Mouse (Mus musculus): ENCODE data around the gene Dnajc11. TPM values are rescaled to one million over a fixed set of nuclear protein-coding genes. Genes with fewer than 3 reads are reported as not detected.
A peak's percentile ranks its signal among the peaks of the same experiment; 100 is the strongest.

Dnajc11 gene
- polyA plus RNA-seq, 1 experiment from 2014 or later = 88.0 TPM

- no peak for ATAC-seq
- Histone ChIP-seq H3K9ac (replicated peaks) (no peak overlapping the region), H3K4me1 (replicated peaks) (no peaks in the 10 kb centered on the region), H3K27me3 (no peaks in the 10 kb centered on the region), H3K27ac (no peak overlapping the region), H3K4me3 (replicated peaks) (no peak overlapping the region), H3K9me3 (no peaks in the 10 kb centered on the region), H3K4me2 (replicated peaks) (no peak overlapping the region), H3K36me3 (peaks cover 65% of the 10 kb centered on the region)
- 94% methylated on average over 3 of the region's 3 CpGs for WGBS
Observed at GRCm38 (mm10) chr4:151975441-151975840, 42.0 kb downstream of the Dnajc11 start.

DNA sequence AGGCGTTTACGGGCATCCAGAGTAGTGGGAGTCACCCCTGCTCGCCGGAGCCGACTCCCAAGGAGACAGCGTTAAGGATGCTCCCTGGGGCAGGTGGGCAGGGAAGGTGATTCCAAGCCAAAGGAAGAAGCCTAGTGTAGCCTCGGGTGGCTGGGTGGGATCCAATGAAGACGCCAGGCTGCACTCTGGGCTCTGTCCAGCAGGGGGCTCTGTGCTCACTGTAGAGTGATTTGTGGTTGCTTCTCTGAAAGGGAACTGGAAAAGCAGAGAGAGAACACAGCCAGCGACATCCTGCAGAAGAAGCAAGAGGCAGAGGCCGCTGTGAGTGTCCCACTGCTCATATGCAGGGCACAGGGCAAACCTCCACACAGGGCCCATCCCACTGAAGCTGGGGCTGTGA lies 44.3 kb downstream of the Dnajc11 start:
- H3K4me2 ChIP-seq (replicated peaks) = no peak overlapping the region
- no peak overlapping the region for H3K27ac ChIP-seq
- 43% methylated on average over 10 of the region's 10 CpGs for whole genome bisulfite sequencing
- peak; percentile 22; the same call in 1 of the 2 replicates for ATAC-seq
- H3K4me1 ChIP-seq (replicated peaks) = peaks cover 4% of the 10 kb centered on the region; the same call in 1 of the 2 replicates
- H3K36me3 ChIP-seq = peaks cover 63% of the 10 kb centered on the region
- H3K27me3 ChIP-seq = no peaks in the 10 kb centered on the region
- no peak overlapping the region for H3K9ac ChIP-seq (replicated peaks)
- no peaks in the 10 kb centered on the region for H3K9me3 ChIP-seq
- no peak overlapping the region for H3K4me3 ChIP-seq (replicated peaks)

- peaks cover 4% of the 10 kb centered on the region; the same call in 1 of the 2 replicates for H3K4me1 ChIP-seq (replicated peaks)
- H3K27ac ChIP-seq = no peak overlapping the region
- ATAC-seq = no peak; the same call in 1 of the 2 replicates
- 76% methylated on average over 8 of the region's 8 CpGs for WGBS
- H3K4me3 ChIP-seq (replicated peaks) = no peak overlapping the region
- no peaks in the 10 kb centered on the region for H3K27me3 ChIP-seq
- H3K36me3 ChIP-seq = peaks cover 42% of the 10 kb centered on the region
- H3K9me3 ChIP-seq = no peaks in the 10 kb centered on the region
- no peak overlapping the region for H3K4me2 ChIP-seq (replicated peaks)
- H3K9ac ChIP-seq (replicated peaks) = no peak overlapping the region
Observed at GRCm38 (mm10) chr4:151980699-151981098, 47.2 kb downstream of the Dnajc11 start.

GRCm38 (mm10) chr4:151981363-151981762 lies 47.9 kb downstream of the Dnajc11 start:
- Histone ChIP-seq H3K27me3 (no peaks in the 10 kb centered on the region), H3K4me2 (replicated peaks) (no peak overlapping the region), H3K4me1 (replicated peaks) (peaks cover 8% of the 10 kb centered on the region; the same call in 1 of the 2 replicates), H3K4me3 (replicated peaks) (no peak overlapping the region), H3K36me3 (peaks cover 41% of the 10 kb centered on the region), H3K27ac (no peak overlapping the region), H3K9me3 (no peaks in the 10 kb centered on the region), H3K9ac (replicated peaks) (no peak overlapping the region)
- ATAC-seq = peak; percentile 69
- WGBS = 8% methylated on average over 5 of the region's 5 CpGs

- no peaks in the 10 kb centered on the region for H3K9me3 ChIP-seq
- 60% methylated on average over 17 of the region's 17 CpGs for WGBS
- H3K36me3 ChIP-seq = peaks cover 35% of the 10 kb centered on the region
- H3K9ac ChIP-seq (replicated peaks) = no peak overlapping the region
- no peak overlapping the region for H3K27ac ChIP-seq
- H3K4me2 ChIP-seq (replicated peaks) = no peak overlapping the region
- no peaks in the 10 kb centered on the region for H3K27me3 ChIP-seq
- ATAC-seq = no peak
- H3K4me3 ChIP-seq (replicated peaks) = no peak overlapping the region
- H3K4me1 ChIP-seq (replicated peaks) = peaks cover 22% of the 10 kb centered on the region
Observed at GRCm38 (mm10) chr4:151983043-151983442, 49.6 kb downstream of the Dnajc11 start.

- H3K27me3 ChIP-seq = no peaks in the 10 kb centered on the region
- H3K4me2 ChIP-seq (replicated peaks) = no peak overlapping the region
- H3K27ac ChIP-seq = no peak overlapping the region; the same call in 1 of the 2 replicates
- H3K9ac ChIP-seq (replicated peaks) = no peak overlapping the region
- no peak overlapping the region for H3K4me3 ChIP-seq (replicated peaks)
- 28% methylated on average over 8 of the region's 9 CpGs for WGBS
- H3K9me3 ChIP-seq = no peaks in the 10 kb centered on the region
- no peak for ATAC-seq
- H3K4me1 ChIP-seq (replicated peaks) = peaks cover 26% of the 10 kb centered on the region
- H3K36me3 ChIP-seq = peaks cover 35% of the 10 kb centered on the region
Observed at GRCm38 (mm10) chr4:151983560-151983959, 50.1 kb downstream of the Dnajc11 start.

DNA sequence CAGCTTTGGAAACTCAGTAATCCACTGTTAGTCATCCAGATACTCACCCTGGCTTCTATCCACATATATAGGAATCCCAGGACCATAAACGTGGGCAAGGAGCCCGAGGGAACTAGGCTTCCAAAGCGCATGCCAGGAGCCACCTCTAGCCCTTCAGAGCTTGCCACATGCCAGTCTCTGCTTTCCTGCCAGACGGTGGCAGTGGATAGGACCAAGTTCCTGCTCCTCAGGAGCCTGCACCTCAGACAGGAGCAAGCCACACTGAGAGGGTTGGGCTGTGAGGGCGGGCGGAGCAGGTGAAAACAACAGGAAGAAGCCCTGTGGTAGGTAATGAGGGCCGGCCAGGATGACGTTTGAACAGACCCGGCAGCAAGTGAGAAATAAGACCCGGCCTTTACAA lies 52.4 kb downstream of the Dnajc11 start:
- Histone ChIP-seq H3K4me3 (replicated peaks) (no peak overlapping the region), H3K4me2 (replicated peaks) (no peak overlapping the region), H3K9ac (replicated peaks) (peak overlapping the region; percentile 23; the same call in 1 of the 2 replicates), H3K36me3 (peaks cover 31% of the 10 kb centered on the region), H3K9me3 (no peaks in the 10 kb centered on the region), H3K27me3 (no peaks in the 10 kb centered on the region), H3K27ac (no peak overlapping the region), H3K4me1 (replicated peaks) (peaks cover 30% of the 10 kb centered on the region)
- ATAC-seq = no peak
- 48% methylated on average over 10 of the region's 10 CpGs for WGBS

DNA sequence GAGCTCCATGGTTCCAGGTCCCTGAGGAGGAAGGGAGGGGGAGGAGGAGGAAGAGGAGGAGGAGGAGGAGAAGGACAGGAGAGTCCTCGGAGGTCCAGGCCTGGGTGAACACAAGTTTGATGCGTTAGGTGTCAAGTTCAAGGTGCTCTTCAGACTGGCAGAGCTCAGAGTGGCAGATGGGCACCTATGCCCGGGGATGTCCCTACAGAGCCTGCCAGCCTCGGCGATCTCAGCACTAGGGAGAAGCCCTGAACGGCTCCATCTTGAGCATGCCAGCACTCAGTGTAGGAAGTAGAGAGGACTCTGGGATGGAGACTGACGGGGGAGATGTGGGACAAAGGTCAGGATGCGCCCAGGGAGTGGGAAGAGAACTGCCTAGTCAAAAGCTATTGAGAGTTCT lies 53.2 kb downstream of the Dnajc11 start:
- Histone ChIP-seq H3K27ac (no peak overlapping the region), H3K4me3 (replicated peaks) (no peak overlapping the region), H3K27me3 (no peaks in the 10 kb centered on the region), H3K4me2 (replicated peaks) (no peak overlapping the region), H3K36me3 (peaks cover 35% of the 10 kb centered on the region), H3K4me1 (replicated peaks) (peaks cover 28% of the 10 kb centered on the region), H3K9ac (replicated peaks) (no peak overlapping the region), H3K9me3 (no peaks in the 10 kb centered on the region)
- 65% methylated on average over 8 of the region's 8 CpGs for WGBS
- no peak for ATAC-seq

DNA sequence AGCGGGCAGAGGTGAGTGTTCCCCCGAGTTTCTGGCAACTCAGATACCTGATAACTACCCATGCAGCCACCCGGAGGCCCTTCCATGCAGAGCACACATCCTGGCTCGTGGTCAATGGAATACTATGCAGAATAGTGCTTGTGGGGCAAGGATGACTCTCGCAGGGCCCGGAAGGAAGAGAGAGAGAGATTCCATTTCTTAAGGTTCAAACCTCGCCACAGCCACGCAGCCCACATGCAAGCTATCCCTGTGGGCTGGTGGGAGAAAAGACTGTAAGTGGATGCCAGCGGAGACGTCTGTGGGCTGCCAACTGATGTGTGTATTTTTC lies 54.5 kb downstream of the Dnajc11 start:
- no peaks in the 10 kb centered on the region for H3K9me3 ChIP-seq
- no peaks in the 10 kb centered on the region for H3K27me3 ChIP-seq
- H3K4me3 ChIP-seq (replicated peaks) = peak overlapping the region; percentile 84
- H3K4me2 ChIP-seq (replicated peaks) = peak overlapping the region; percentile 86
- peaks cover 27% of the 10 kb centered on the region for H3K4me1 ChIP-seq (replicated peaks)
- ATAC-seq = peak; percentile 2; the same call in 1 of the 2 replicates
- peak overlapping the region; percentile 77 for H3K27ac ChIP-seq
- H3K36me3 ChIP-seq = peaks cover 41% of the 10 kb centered on the region
- peak overlapping the region; percentile 92 for H3K9ac ChIP-seq (replicated peaks)
- 36% methylated on average over 10 of the region's 10 CpGs for WGBS

DNA sequence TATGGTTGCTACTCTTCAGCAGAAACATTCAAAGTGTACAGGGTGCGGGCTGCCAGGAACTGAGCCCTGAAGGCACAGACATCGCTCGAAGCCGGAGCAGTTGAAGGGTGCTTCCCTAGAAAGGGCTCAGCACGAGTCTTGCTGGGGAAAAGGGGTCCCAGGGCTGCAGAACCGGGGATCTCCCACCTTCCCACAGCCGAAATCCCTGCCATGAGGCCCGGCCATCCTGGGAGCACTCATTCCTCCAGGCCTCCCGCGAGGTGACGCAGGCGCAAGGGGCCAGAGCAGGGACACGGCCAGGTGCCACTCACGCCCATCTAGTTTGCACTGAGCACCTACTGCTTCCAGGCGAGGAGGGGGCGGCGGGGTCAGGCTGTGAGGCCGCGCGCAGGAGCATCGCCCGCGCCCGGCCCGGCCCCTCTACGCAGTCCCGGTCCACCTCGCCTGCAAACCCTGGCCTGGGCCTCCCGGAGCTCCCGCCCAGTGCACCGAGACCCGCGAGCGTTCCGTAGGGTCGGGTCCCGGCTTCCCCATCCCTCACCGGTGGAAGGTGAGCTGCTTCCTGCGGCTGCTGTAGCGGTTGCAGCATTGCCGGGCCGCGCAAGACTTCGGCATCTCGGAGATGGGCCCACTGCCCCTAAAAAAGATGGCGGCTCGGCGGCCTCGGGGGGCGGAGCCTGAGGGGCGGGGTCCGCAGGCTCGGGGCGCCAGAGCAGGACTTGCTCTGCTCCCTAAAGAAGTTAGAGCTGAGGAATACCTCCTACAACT lies 55.0 kb downstream of the Dnajc11 start, which contains the start of gene Thap3:
TSS of gene Thap3 (minus strand) at position 656 of the 768 bp plus-strand sequence.
- WGBS = under 1% methylated on average over 54 of the region's 54 CpGs

DNA sequence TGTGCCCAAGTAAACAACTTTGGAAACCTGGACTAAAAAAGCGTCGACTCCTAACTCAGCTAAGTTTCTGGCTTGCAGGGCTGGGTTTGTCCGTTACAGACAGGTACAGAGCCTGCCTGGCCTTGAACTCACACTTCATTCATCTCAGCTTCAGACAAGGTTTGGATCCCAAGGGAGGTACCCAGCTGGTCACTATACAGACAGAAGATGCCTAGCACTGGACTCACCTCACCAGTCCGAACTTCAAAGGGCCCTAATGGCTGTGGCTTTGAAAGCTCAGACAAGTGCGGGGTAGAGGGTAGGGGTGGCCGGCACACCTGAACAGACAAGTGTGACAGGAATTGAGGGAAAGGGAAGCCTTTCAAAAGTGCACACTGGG lies 55.6 kb downstream of the Dnajc11 start:
- peaks cover 42% of the 10 kb centered on the region for H3K36me3 ChIP-seq
- H3K9ac ChIP-seq (replicated peaks) = 0 out of 2 replicates have a peak overlapping the region, but pooled peaks have one; percentile 92
- peaks cover 37% of the 10 kb centered on the region for H3K4me1 ChIP-seq (replicated peaks)
- 31% methylated on average over 6 of the region's 6 CpGs for WGBS
- peak overlapping the region; percentile 84 for H3K4me3 ChIP-seq (replicated peaks)
- H3K27ac ChIP-seq = no peak overlapping the region
- no peaks in the 10 kb centered on the region for H3K27me3 ChIP-seq
- peak overlapping the region; percentile 86 for H3K4me2 ChIP-seq (replicated peaks)
- no peaks in the 10 kb centered on the region for H3K9me3 ChIP-seq
- ATAC-seq = peak; percentile 43

More for the DNA sequence above, 55.0 kb downstream of the Dnajc11 start, which contains the start of gene Thap3:
- Histone ChIP-seq H3K9ac (replicated peaks) (peak within 1 kb of the TSS; percentile 92), H3K27ac (peak within 1 kb of the TSS; percentile 77), H3K36me3 (peaks cover 42% of the 10 kb centered on the region), H3K9me3 (no peaks in the 10 kb centered on the region), H3K4me1 (replicated peaks) (peaks cover 32% of the 10 kb centered on the region), H3K27me3 (no peaks in the 10 kb centered on the region), H3K4me3 (replicated peaks) (peak within 1 kb of the TSS; percentile 84), H3K4me2 (replicated peaks) (peak within 1 kb of the TSS; percentile 86)
- ATAC-seq = peak; percentile 82

DNA sequence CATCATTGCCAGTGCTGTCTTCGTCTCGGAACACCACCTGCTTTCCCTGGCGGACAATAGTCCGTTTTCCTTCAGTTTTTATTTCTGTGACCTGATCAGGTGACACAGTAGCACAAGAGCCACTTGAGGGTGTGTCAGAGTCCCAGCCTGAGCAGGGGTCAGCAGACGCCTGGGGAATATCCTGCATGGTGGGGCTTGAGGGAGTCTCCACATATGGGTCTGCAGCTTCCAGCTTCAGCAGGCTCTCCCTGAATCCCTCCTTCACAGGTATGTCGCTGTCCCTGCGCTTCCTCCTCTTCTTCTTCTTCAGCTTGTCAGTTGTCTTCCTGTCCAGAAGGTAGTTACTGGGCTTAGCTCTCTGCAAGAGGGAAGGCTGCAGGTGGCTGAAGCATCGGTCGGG lies 58.6 kb downstream of the Dnajc11 start:
- Histone ChIP-seq H3K36me3 (peaks cover 39% of the 10 kb centered on the region), H3K27me3 (no peaks in the 10 kb centered on the region), H3K9ac (replicated peaks) (no peak overlapping the region), H3K4me3 (replicated peaks) (no peak overlapping the region), H3K4me1 (replicated peaks) (peaks cover 39% of the 10 kb centered on the region), H3K9me3 (no peaks in the 10 kb centered on the region), H3K27ac (no peak overlapping the region), H3K4me2 (replicated peaks) (no peak overlapping the region)
- 94% methylated on average over 9 of the region's 9 CpGs for WGBS
- ATAC-seq = no peak

Measured in midbrain, embryonic 13.5 days (tissue).